ENCODE assay signal across 11 mouse cellular contexts in the genomic region with DNA sequence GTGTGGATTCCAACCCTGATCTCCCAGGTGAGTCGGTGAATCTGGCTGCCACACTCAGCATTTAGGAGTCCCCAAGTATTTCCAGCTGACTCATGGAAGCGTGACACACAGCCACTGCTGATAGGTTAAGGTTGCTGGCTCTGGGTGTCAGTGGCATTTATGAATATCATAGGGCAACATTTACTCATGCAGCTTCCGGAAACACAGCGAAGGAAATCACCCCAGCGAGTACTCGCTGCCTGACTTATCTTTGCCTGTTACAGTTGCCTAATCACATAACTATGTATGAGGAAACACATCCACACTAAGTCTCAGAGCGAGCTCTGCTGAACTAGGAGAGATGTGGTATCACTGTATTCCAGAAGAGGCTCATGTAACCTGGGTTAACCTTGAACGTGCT.
DNase-seq lines count a peak whose midpoint lies in the region; ATAC-seq lines count a peak whose summit lies in the region.
"Had no signal": no experiment of that assay in that cellular context is flagged by ENCODE, and none has a peak within 500 bp of the region (broad histone marks: within the 10 kb centered on the region; RNA-seq: fewer than 3 reads in every experiment).

No protein-coding gene starts in this region.

- ATAC-seq in megakaryocyte, adult 5-6 weeks (ENCODE audit: poor library complexity, severe bottlenecking), result 0 out of 2 replicates have a peak, but pooled peaks have one; percentile 17
- ATAC-seq in monocyte, adult 5-6 weeks (replicated peaks; ENCODE audit: insufficient number of reproducible peaks, low FRiP score, low TSS enrichment, poor library complexity, severe bottlenecking), result no peak
- ATAC-seq: CD4-positive, CD25-positive, alpha-beta regulatory T cell, adult 4 months; forebrain, embryonic 14.5 days had no signal

- peak; percentile 7 for DNase-seq in kidney, postnatal 14 days
- DNase-seq in kidney, adult 9 months, result no peak
- DNase-seq in NIH3T3 (ENCODE audit: low read depth), result peak; percentile 67
- DNase-seq in adrenal gland, postnatal 14 days, result peak; percentile 72
- no peak for DNase-seq in spleen, postnatal 10 days (ENCODE audit: low spot score in 2 of 2)
- DNase-seq: cerebellum, adult 9-11 months; thymus, postnatal 36 days had no signal

Comparison
In these comparisons a context has a peak if more than half of its experiments do, and no peak if none do; other contexts are left out.
1. DNase-seq: peak in kidney, postnatal 14 days (single experiment), NIH3T3 (single experiment) and adrenal gland, postnatal 14 days (single experiment); none in kidney, adult 9 months (single experiment) and spleen, postnatal 10 days (0 of 2).